Mouse (Mus musculus) retina, embryonic 14.5 days (tissue): ENCODE results near the gene Polm.

ENCODE experiments used
- DNase-seq: peaks from one replicate; pipeline ENCODE4 v3.0.0-alpha.2; 2015; ENCODE audit warnings: low spot score

The Polm gene

GRCm38 (mm10) chr11:5837251-5838246 lies at the start of gene Polm:
TSS of gene Polm (minus strand) at chr11:5838016.
- DNase-seq = peak; percentile 97

GRCm38 (mm10) chr11:5887250-5887649 lies 49.4 kb upstream of the Polm start:
- DNase-seq = peak; percentile 47

- peak; percentile 93 for DNase-seq
These were observed 48.4 kb upstream of the Polm start for GRCm38 (mm10) chr11:5886187-5886586.

GRCm38 (mm10) chr11:5882518-5882917 lies 44.7 kb upstream of the Polm start:
- no peak for DNase-seq

GRCm38 (mm10) chr11:5879905-5880304 lies 42.1 kb upstream of the Polm start:
- peak; percentile 67 for DNase-seq

GRCm38 (mm10) chr11:5878661-5879060 lies 40.8 kb upstream of the Polm start:
- DNase-seq = no peak

- peak; percentile 97 for DNase-seq
These were observed 40.2 kb upstream of the Polm start, which contains the start of gene Pold2 for GRCm38 (mm10) chr11:5877921-5878526. TSS of gene Pold2 (minus strand) at chr11:5878292.

- DNase-seq = no peak
These were observed 39.6 kb upstream of the Polm start for GRCm38 (mm10) chr11:5877421-5877820.

GRCm38 (mm10) chr11:5873192-5873591 lies 35.4 kb upstream of the Polm start:
- no peak for DNase-seq

- DNase-seq = no peak
These were observed 34.9 kb upstream of the Polm start for GRCm38 (mm10) chr11:5872707-5873106.

- no peak for DNase-seq
These were observed 32.3 kb upstream of the Polm start for GRCm38 (mm10) chr11:5870069-5870468.

GRCm38 (mm10) chr11:5869331-5869730 lies 31.5 kb upstream of the Polm start:
- DNase-seq = no peak

- no peak for DNase-seq
These were observed 30.5 kb upstream of the Polm start for GRCm38 (mm10) chr11:5868324-5868723.

GRCm38 (mm10) chr11:5867196-5867595 lies 29.4 kb upstream of the Polm start:
- DNase-seq = no peak

- no peak for DNase-seq
These were observed 24.7 kb upstream of the Polm start for GRCm38 (mm10) chr11:5862394-5863105.

- DNase-seq = peak; percentile 30
These were observed 24.0 kb upstream of the Polm start, which contains the start of gene Aebp1 for GRCm38 (mm10) chr11:5861678-5862393. TSS of gene Aebp1 (plus strand) at chr11:5861947.

GRCm38 (mm10) chr11:5860639-5861038 lies 22.8 kb upstream of the Polm start:
- DNase-seq = no peak

GRCm38 (mm10) chr11:5859883-5860550 lies 22.2 kb upstream of the Polm start:
- no peak for DNase-seq

GRCm38 (mm10) chr11:5858723-5859122 lies 20.9 kb upstream of the Polm start:
- no peak for DNase-seq

GRCm38 (mm10) chr11:5856479-5857130 lies 18.8 kb upstream of the Polm start:
- DNase-seq = no peak

GRCm38 (mm10) chr11:5855902-5856301 lies 18.1 kb upstream of the Polm start:
- no peak for DNase-seq
